Mouse (Mus musculus) cerebellum, postnatal 25 days (tissue): ENCODE results near the gene Gtpbp1.
A peak's percentile ranks its signal among the peaks of the same experiment; 100 is the strongest.

ENCODE experiments used
- DNase-seq, 2 experiments: peaks; one replicate each; pipeline ENCODE4 v3.0.0; 2021; ENCODE audit warnings: mixed read lengths in 2 of 2

Gene Gtpbp1

GRCm38 (mm10) chr15:79690426-79691022 is at the start of gene Gtpbp1:
Gtpbp1 (plus strand) TSS chr15:79690845.
- DNase-seq, result peak; percentile 95 to 98

GRCm38 (mm10) chr15:79641135-79641817 is 49.4 kb upstream of the Gtpbp1 start:
- DNase-seq, result no peak

GRCm38 (mm10) chr15:79645483-79645882 is 45.2 kb upstream of the Gtpbp1 start:
- no peak for DNase-seq

GRCm38 (mm10) chr15:79648130-79648529 is 42.5 kb upstream of the Gtpbp1 start:
- DNase-seq, result no peak

- peak; percentile 38 to 60 for DNase-seq
These were observed 40.1 kb upstream of the Gtpbp1 start for GRCm38 (mm10) chr15:79650569-79650968.

- DNase-seq, result peak in 1 of 2 experiments; percentile 36
These were observed 39.2 kb upstream of the Gtpbp1 start for GRCm38 (mm10) chr15:79651481-79651880.

GRCm38 (mm10) chr15:79656451-79656850 is 34.2 kb upstream of the Gtpbp1 start:
- no peak for DNase-seq

GRCm38 (mm10) chr15:79657837-79658530 is 32.7 kb upstream of the Gtpbp1 start:
- peak; percentile 90 to 93 for DNase-seq

GRCm38 (mm10) chr15:79658531-79659375 is 31.9 kb upstream of the Gtpbp1 start, which contains the start of the genes Fam227a and Cby1:
Fam227a (minus strand) TSS chr15:79658956.
Cby1 (plus strand) TSS chr15:79659199.
- DNase-seq, result peak; percentile 98 to 99

- peak; percentile 38 to 62 for DNase-seq
These were observed 28.8 kb upstream of the Gtpbp1 start for GRCm38 (mm10) chr15:79661852-79662251.

GRCm38 (mm10) chr15:79664666-79665065 is 26.0 kb upstream of the Gtpbp1 start:
- DNase-seq, result no peak

- no peak for DNase-seq
These were observed 21.4 kb upstream of the Gtpbp1 start for GRCm38 (mm10) chr15:79669195-79669594.

GRCm38 (mm10) chr15:79670249-79670971 is 20.2 kb upstream of the Gtpbp1 start, which contains the start of gene Tomm22:
Tomm22 (plus strand) TSS chr15:79670861.
- DNase-seq, result peak; percentile 89 to 93

- DNase-seq, result no peak
These were observed 19.7 kb upstream of the Gtpbp1 start for GRCm38 (mm10) chr15:79670972-79671299.

- DNase-seq, result peak in 1 of 2 experiments; percentile 45
These were observed 18.8 kb upstream of the Gtpbp1 start for GRCm38 (mm10) chr15:79671828-79672348.

- no peak for DNase-seq
These were observed 12.7 kb upstream of the Gtpbp1 start for GRCm38 (mm10) chr15:79677936-79678335.

- DNase-seq, result no peak
These were observed 8.7 kb upstream of the Gtpbp1 start for GRCm38 (mm10) chr15:79681973-79682372.

GRCm38 (mm10) chr15:79683146-79683545 is 7.5 kb upstream of the Gtpbp1 start:
- no peak for DNase-seq

GRCm38 (mm10) chr15:79683707-79684465 is 6.8 kb upstream of the Gtpbp1 start:
- no peak for DNase-seq

GRCm38 (mm10) chr15:79684616-79685015 is 6.0 kb upstream of the Gtpbp1 start:
- peak; percentile 54 to 68 for DNase-seq

GRCm38 (mm10) chr15:79685141-79685641 is 5.5 kb upstream of the Gtpbp1 start:
- DNase-seq, result no peak
